Mouse (Mus musculus) small intestine, adult 2 months (tissue): ENCODE measurements around the gene Gm20388. TPM values are rescaled to one million over a fixed set of nuclear protein-coding genes. Genes with fewer than 3 reads are reported as not detected.

Experiments used
- H3K27ac ChIP-seq: fragments of 200-500 bp; 2 replicates; pipeline ENCODE4 v1.5.1; 2012; ENCODE audit warnings: low read depth, low read length, control low read depth, inconsistent platforms; ENCODE audit not compliant: insufficient read depth
- H3K27me3 ChIP-seq: fragments of 200-500 bp; 2 replicates; pipeline ENCODE4 v1.6.1; 2012; ENCODE audit warnings: mild to moderate bottlenecking, moderate library complexity, low read length, inconsistent platforms; ENCODE audit not compliant: control insufficient read depth, insufficient read depth
- H3K36me3 ChIP-seq: fragments of 200-500 bp; 2 replicates; pipeline ENCODE4 v1.6.1; 2012; ENCODE audit warnings: mild to moderate bottlenecking, low read length, control low read depth, inconsistent platforms; ENCODE audit not compliant: control insufficient read depth, insufficient read depth
- H3K4me1 ChIP-seq: fragments of 200-500 bp; 2 replicates; pipeline ENCODE4 v1.6.1; 2012; ENCODE audit warnings: low read length, inconsistent platforms, mixed read lengths; ENCODE audit not compliant: control insufficient read depth, insufficient read depth, insufficient read length
- H3K4me3 ChIP-seq: fragments of 200-500 bp; 2 replicates; pipeline ENCODE4 v1.5.1; 2012; ENCODE audit warnings: low read depth, mild to moderate bottlenecking, control low read depth, inconsistent platforms, low read length, moderate library complexity
- CTCF ChIP-seq: fragments of 200-500 bp; IDR thresholded peaks from 2 replicates; pipeline ENCODE4 v1.5.1; 2012; ENCODE audit warnings: low read depth, mild to moderate bottlenecking, control low read depth, inconsistent platforms, low read length, moderate library complexity, mixed read lengths; ENCODE audit not compliant: insufficient replicate concordance, insufficient read length; ENCODE audit errors: extremely low read depth
- POLR2A ChIP-seq: fragments of 200-500 bp; IDR thresholded peaks from 2 replicates; pipeline ENCODE4 v1.6.1; 2012; ENCODE audit warnings: low read depth, mild to moderate bottlenecking, control low read depth, inconsistent platforms, low read length, moderate library complexity
- WGBS: fragments of 180-500 bp; shearing (Covaris S2); methylation state at CpG from one replicate; pipeline ENCODE4 v1.1.7; 2018; 5-methylcytosine and 5-hydroxymethylcytosine counted together
- polyA plus RNA-seq: library from polyadenylated mRNA; depleted of rRNA; stranded (reverse); fragments of >200 nt; gene quantifications from 2 replicates; pipeline ENCODE4 v1.2.3, GENCODE M21; 2012

Gm20388 gene
- polyA plus RNA-seq, 1 experiment = 37.3 TPM

GRCm38 (mm10) chr8:120728488-120729160 lies 818.0 kb downstream of the Gm20388 start:
- peak overlapping the region; percentile 94 for H3K27ac ChIP-seq
- H3K36me3 ChIP-seq = no peaks in the 10 kb centered on the region
- H3K4me3 ChIP-seq = no peak overlapping the region
- no peaks in the 10 kb centered on the region for H3K27me3 ChIP-seq
- TF ChIP-seq POLR2A (no peak), CTCF (peak; percentile 20; the same call in 1 of the 2 replicates)
- WGBS = 22% methylated on average over 9 of the region's 9 CpGs
- peaks cover 42% of the 10 kb centered on the region for H3K4me1 ChIP-seq

DNA sequence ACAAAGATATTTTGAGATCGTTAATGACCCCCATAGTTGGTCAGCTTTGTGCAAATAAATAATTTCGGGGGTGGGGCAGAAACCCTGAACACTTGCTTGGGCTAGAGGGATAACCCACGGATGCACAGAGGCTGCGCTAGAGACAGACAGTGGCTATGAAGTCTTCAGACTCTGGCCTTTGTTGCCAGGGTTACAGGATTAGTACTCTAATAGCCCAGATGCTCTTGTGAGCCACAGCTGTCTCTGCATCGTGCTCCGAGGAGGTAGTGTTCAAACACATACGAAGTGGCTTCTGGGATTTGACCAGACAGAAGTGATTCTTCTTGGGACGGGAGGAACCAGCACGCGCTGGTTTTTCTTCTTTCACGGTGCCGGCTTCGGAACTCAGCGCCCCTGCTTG lies 820.9 kb downstream of the Gm20388 start:
- H3K27ac ChIP-seq = no peak overlapping the region
- 75% methylated on average over 14 of the region's 14 CpGs for WGBS
- TF ChIP-seq POLR2A = no peak
- TF ChIP-seq CTCF = no peak
- H3K4me1 ChIP-seq = peaks cover 29% of the 10 kb centered on the region
- H3K4me3 ChIP-seq = no peak overlapping the region
- no peaks in the 10 kb centered on the region for H3K36me3 ChIP-seq
- no peaks in the 10 kb centered on the region for H3K27me3 ChIP-seq

GRCm38 (mm10) chr8:120732068-120732467 lies 821.4 kb downstream of the Gm20388 start:
- Histone ChIP-seq H3K4me1 (peaks cover 26% of the 10 kb centered on the region), H3K36me3 (no peaks in the 10 kb centered on the region), H3K27ac (no peak overlapping the region), H3K27me3 (no peaks in the 10 kb centered on the region), H3K4me3 (no peak overlapping the region)
- 83% methylated on average over 6 of the region's 6 CpGs for WGBS
- TF ChIP-seq CTCF = no peak

- no peaks in the 10 kb centered on the region for H3K27me3 ChIP-seq
- H3K4me1 ChIP-seq = peaks cover 14% of the 10 kb centered on the region
- TF ChIP-seq POLR2A (peak; percentile 99), CTCF (no peak)
- peak within 1 kb of the TSS; percentile 85 for H3K4me3 ChIP-seq
- peaks cover 13% of the 10 kb centered on the region for H3K36me3 ChIP-seq
- peak within 1 kb of the TSS; percentile 97 for H3K27ac ChIP-seq
- WGBS = under 1% methylated on average over 59 of the region's 62 CpGs
Measured at GRCm38 (mm10) chr8:120735770-120736481, 825.3 kb downstream of the Gm20388 start, which contains the start of gene Irf8. Gene Irf8, plus strand, starts transcription at chr8:120736358.

- Histone ChIP-seq H3K36me3 (peaks cover 19% of the 10 kb centered on the region), H3K27ac (peak overlapping the region; percentile 97), H3K27me3 (no peaks in the 10 kb centered on the region), H3K4me1 (peaks cover 16% of the 10 kb centered on the region), H3K4me3 (peak overlapping the region; percentile 85)
- WGBS = under 1% methylated on average over 11 of the region's 11 CpGs
- TF ChIP-seq POLR2A = no peak
- no peak for TF ChIP-seq CTCF
Measured at GRCm38 (mm10) chr8:120736486-120736885, 825.8 kb downstream of the Gm20388 start.

- no peak for TF ChIP-seq POLR2A
- no peak for TF ChIP-seq CTCF
- Histone ChIP-seq H3K27ac (peak overlapping the region; percentile 97), H3K4me1 (peaks cover 21% of the 10 kb centered on the region), H3K36me3 (peaks cover 26% of the 10 kb centered on the region), H3K27me3 (no peaks in the 10 kb centered on the region), H3K4me3 (peak overlapping the region; percentile 85)
- 17% methylated on average over 7 of the region's 7 CpGs for WGBS
Measured at GRCm38 (mm10) chr8:120737166-120737565, 826.5 kb downstream of the Gm20388 start.

- Histone ChIP-seq H3K27ac (peak overlapping the region; percentile 97), H3K36me3 (peaks cover 40% of the 10 kb centered on the region), H3K27me3 (no peaks in the 10 kb centered on the region), H3K4me3 (peak overlapping the region; percentile 85), H3K4me1 (peaks cover 30% of the 10 kb centered on the region)
- 20% methylated on average over 4 of the region's 4 CpGs for WGBS
- TF ChIP-seq POLR2A = no peak
- no peak for TF ChIP-seq CTCF
Measured at GRCm38 (mm10) chr8:120738771-120739170, 828.1 kb downstream of the Gm20388 start.
